Mouse (Mus musculus) intestine, postnatal 0 days (tissue): ENCODE results near the gene Ccndbp1. TPM values are rescaled to one million over a fixed set of nuclear protein-coding genes. Genes with fewer than 3 reads are reported as not detected.
"Not testable (repeated sequence)": the region's sequence is repeated elsewhere in the genome, so short reads cannot be mapped to it uniquely, and the experiment has no call there.

Experiments used
- ATAC-seq: fragments of 200-750 bp; cut with Nextera tagmentation; 2 replicates; pipeline ENCODE4 v1.8.0; 2017; ENCODE audit warnings: mild to moderate bottlenecking, moderate TSS enrichment, moderate library complexity
- H3K27ac ChIP-seq: fragments of 300-500 bp; sonication (generic); 2 replicates; pipeline ENCODE4 v1.5.1; 2014; ENCODE audit warnings: mild to moderate bottlenecking, low read depth, low read length, moderate library complexity
- H3K27me3 ChIP-seq: fragments of 300-500 bp; sonication (generic); replicated peaks from 2 replicates; pipeline ENCODE4 v1.6.1; 2014; ENCODE audit warnings: low read length, mixed read lengths; ENCODE audit not compliant: control insufficient read depth, insufficient read depth
- H3K36me3 ChIP-seq: fragments of 300-500 bp; sonication (generic); 2 replicates; pipeline ENCODE4 v1.6.1; 2014; ENCODE audit warnings: mild to moderate bottlenecking, moderate library complexity; ENCODE audit not compliant: control insufficient read depth, insufficient read depth
- H3K4me1 ChIP-seq: fragments of 300-500 bp; sonication (generic); replicated peaks from 2 replicates; pipeline ENCODE4 v1.6.1; 2014; ENCODE audit warnings: antibody characterized with exemption, low read length, mixed read lengths; ENCODE audit not compliant: control insufficient read depth, insufficient read depth
- H3K4me2 ChIP-seq: fragments of 300-500 bp; sonication (generic); replicated peaks from 2 replicates; pipeline ENCODE4 v1.6.1; 2014; ENCODE audit warnings: low read depth, mild to moderate bottlenecking, moderate library complexity
- H3K4me3 ChIP-seq: fragments of 300-500 bp; sonication (generic); 2 replicates; pipeline ENCODE4 v1.5.1; 2014; ENCODE audit warnings: low read depth, low read length
- H3K9ac ChIP-seq: fragments of 300-500 bp; sonication (generic); 2 replicates; pipeline ENCODE4 v1.6.1; 2014; ENCODE audit warnings: mild to moderate bottlenecking, low read depth, low read length
- H3K9me3 ChIP-seq: fragments of 300-500 bp; sonication (generic); 2 replicates; pipeline ENCODE4 v1.6.1; 2016; ENCODE audit warnings: mixed run types; ENCODE audit not compliant: control insufficient read depth
- CTCF ChIP-seq: sonication (generic); IDR thresholded peaks from 2 replicates; pipeline ENCODE4 v1.5.1; 2016; ENCODE audit warnings: low read depth, mild to moderate bottlenecking, control low read depth, antibody characterized with exemption, moderate library complexity
- WGBS: fragments of 180-500 bp; shearing (Covaris S2); extraction: QIAGEN DNeasy Blood & Tissue Kit; methylation state at CpG from one replicate; pipeline ENCODE4 v1.1.7; 2014; 5-methylcytosine and 5-hydroxymethylcytosine counted together
- polyA plus RNA-seq: library from polyadenylated mRNA; unstranded; fragments of >200 nt; fragmentation: Nextera tagmentation; extraction: Ambion mirVana; gene quantifications from 2 replicates; pipeline ENCODE4 v1.2.1, GENCODE M21; 2015

The Ccndbp1 gene
- polyA plus RNA-seq, 1 experiment from 2014 or later: 42.0 TPM

GRCm38 (mm10) chr2:120970045-120970539 is 38.1 kb upstream of the Ccndbp1 start:
- whole genome bisulfite sequencing: under 1% methylated on average over 23 of the region's 23 CpGs
- peak; percentile 34 for ATAC-seq
- 0 out of 2 replicates have a peak, but pooled peaks cover 6% of the 10 kb centered on the region for H3K4me1 ChIP-seq
- H3K36me3 ChIP-seq: no peaks in the 10 kb centered on the region
- H3K27me3 ChIP-seq: no peaks in the 10 kb centered on the region
- H3K9ac ChIP-seq: peak overlapping the region; percentile 83
- H3K27ac ChIP-seq: peak overlapping the region; percentile 74
- peak overlapping the region; percentile 93 for H3K4me3 ChIP-seq
- TF ChIP-seq CTCF: no peak
- H3K4me2 ChIP-seq: peak overlapping the region; percentile 80
- no peaks in the 10 kb centered on the region for H3K9me3 ChIP-seq

DNA sequence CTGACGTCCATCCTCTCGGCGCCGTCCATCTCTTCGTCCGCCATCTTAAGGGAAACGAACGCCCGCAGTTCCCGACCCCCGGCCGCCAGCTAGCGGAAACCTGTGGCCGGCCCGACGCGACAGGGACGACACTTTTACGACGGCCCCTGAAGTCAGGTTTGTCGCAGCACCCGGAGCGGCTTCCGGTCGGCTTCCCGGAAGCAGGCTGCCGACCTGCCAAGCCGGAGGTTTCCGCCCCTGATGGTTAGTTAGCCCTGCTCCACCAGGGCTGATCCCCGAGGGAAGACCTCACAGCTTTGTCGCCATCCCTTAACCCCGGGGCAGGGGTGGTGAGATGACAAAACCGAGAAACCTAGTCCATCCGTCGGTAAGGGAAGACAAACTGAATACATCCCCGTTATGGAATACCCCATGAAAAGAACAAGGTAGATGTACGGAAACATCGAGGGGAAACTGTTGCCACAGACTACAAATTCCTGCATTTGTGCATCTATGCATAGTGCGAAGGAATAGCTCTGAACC is 37.6 kb upstream of the Ccndbp1 start, which contains the start of gene Ubr1:
Ubr1 (minus strand) TSS at position 157 of the 522 bp plus-strand sequence.
- H3K36me3 ChIP-seq: no peaks in the 10 kb centered on the region
- H3K4me2 ChIP-seq: peak within 1 kb of the TSS; percentile 80
- no peak; the same call in 1 of the 2 replicates for TF ChIP-seq CTCF
- H3K9ac ChIP-seq: peak within 1 kb of the TSS; percentile 83
- H3K4me1 ChIP-seq: 0 out of 2 replicates have a peak, but pooled peaks cover 6% of the 10 kb centered on the region
- H3K4me3 ChIP-seq: peak within 1 kb of the TSS; percentile 93
- H3K9me3 ChIP-seq: no peaks in the 10 kb centered on the region
- peak; percentile 81 for ATAC-seq
- H3K27me3 ChIP-seq: no peaks in the 10 kb centered on the region
- under 1% methylated on average over 39 of the region's 39 CpGs for WGBS
- H3K27ac ChIP-seq: peak within 1 kb of the TSS; percentile 74

DNA sequence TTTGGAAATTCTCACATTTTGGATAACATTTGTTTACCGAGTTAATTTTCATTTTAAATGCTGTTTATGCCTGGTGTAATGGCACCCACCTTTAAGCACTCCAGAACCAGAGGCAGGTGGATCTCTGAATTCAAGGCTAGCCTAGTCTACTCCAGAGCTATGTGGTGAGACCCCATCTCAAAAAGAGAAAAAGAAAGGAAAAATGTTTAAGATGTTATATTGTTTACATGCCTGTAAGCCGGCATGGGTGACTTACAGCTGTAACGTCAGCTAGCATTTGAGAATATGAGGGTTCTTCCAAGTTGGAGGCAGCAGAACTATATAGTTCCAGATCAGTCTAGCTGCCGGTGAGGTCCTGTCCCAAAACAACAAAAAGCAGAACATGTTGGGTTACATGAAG is 36.4 kb upstream of the Ccndbp1 start:
- Histone ChIP-seq H3K4me2 (no peak overlapping the region), H3K4me3 (no peak overlapping the region), H3K4me1 (0 out of 2 replicates have a peak, but pooled peaks cover 6% of the 10 kb centered on the region), H3K9me3 (no peaks in the 10 kb centered on the region), H3K9ac (no peak overlapping the region), H3K27ac (no peak overlapping the region), H3K36me3 (no peaks in the 10 kb centered on the region), H3K27me3 (no peaks in the 10 kb centered on the region)
- WGBS: 81% methylated on average over 4 of the region's 4 CpGs
- ATAC-seq: no peak
- no peak for TF ChIP-seq CTCF

DNA sequence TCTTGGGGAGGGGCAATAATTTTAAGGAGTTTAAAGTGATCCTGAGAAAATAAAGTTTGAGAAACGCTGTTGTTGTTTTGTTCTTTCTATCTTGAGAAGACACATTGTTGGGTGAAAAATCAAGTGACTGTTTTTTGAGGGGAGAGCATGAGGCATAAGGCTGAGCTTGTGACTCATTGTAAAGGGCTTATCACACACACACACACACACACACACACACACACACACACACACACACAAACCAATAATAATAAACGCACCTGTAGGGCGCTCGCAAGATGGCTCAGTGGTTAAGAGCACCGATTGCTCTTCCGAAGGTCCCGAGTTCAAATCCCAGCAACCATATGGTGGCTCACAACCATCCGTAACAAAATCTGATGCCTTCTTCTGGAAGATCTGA is 35.9 kb upstream of the Ccndbp1 start:
- not testable (repeated sequence) for H3K4me1 ChIP-seq, H3K9ac ChIP-seq, ATAC-seq, H3K9me3 ChIP-seq, H3K4me2 ChIP-seq, H3K27me3 ChIP-seq, H3K27ac ChIP-seq, H3K4me3 ChIP-seq, H3K36me3 ChIP-seq
- 93% methylated on average over 8 of the region's 8 CpGs for WGBS

- TF ChIP-seq CTCF: peak; percentile 43
- ATAC-seq: no peak
- 0 out of 2 replicates have a peak, but pooled peaks cover 6% of the 10 kb centered on the region for H3K4me1 ChIP-seq
- no peak overlapping the region for H3K4me3 ChIP-seq
- WGBS: 17% methylated on average over 5 of the region's 5 CpGs
- no peak overlapping the region for H3K27ac ChIP-seq
- H3K9me3 ChIP-seq: no peaks in the 10 kb centered on the region
- no peaks in the 10 kb centered on the region for H3K27me3 ChIP-seq
- no peaks in the 10 kb centered on the region for H3K36me3 ChIP-seq
- H3K9ac ChIP-seq: no peak overlapping the region
- H3K4me2 ChIP-seq: peak overlapping the region; percentile 40
Observed at GRCm38 (mm10) chr2:120972964-120973363, 35.2 kb upstream of the Ccndbp1 start.

- no peaks in the 10 kb centered on the region for H3K4me1 ChIP-seq
- H3K36me3 ChIP-seq: no peaks in the 10 kb centered on the region
- no peak overlapping the region for H3K9ac ChIP-seq
- TF ChIP-seq CTCF: peak; percentile 60
- no peak for ATAC-seq
- no peaks in the 10 kb centered on the region for H3K9me3 ChIP-seq
- peak overlapping the region; percentile 85; the same call in 1 of the 2 replicates for H3K4me3 ChIP-seq
- H3K4me2 ChIP-seq: peak overlapping the region; percentile 94
- WGBS: 56% methylated on average over 4 of the region's 4 CpGs
- H3K27me3 ChIP-seq: no peaks in the 10 kb centered on the region
- no peak overlapping the region for H3K27ac ChIP-seq
Observed at GRCm38 (mm10) chr2:120976308-120976707, 31.9 kb upstream of the Ccndbp1 start.
